Mouse (Mus musculus) CD4-positive helper T cell, adult 2 months (primary cell): ENCODE measurements around the gene Qtrt2.

Source experiments
- DNase-seq: peaks from one replicate; pipeline ENCODE4 v3.0.0-alpha.2; 2012; ENCODE audit warnings: low read depth, missing footprints, low spot score

The Qtrt2 gene

DNA sequence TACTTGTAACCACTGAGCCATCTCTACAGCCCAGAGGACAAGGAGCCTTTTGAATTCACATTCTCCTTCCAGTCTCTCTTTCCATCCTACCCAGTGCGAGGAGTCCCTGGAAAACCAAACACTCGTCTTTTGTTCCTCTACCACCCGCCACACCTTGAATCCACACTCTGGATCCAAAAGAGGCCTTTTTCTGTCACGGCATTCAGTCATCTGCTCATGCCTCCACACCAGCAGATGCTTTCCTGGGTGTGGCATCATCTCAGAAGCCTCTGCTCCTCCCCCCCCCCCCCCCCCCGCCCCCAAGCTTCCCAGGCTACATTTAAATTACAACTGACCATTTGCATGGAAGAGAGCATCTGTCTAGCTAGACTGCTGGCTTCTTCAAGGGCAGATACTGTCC is 110.3 kb downstream of the Qtrt2 start:
- no peak for DNase-seq

DNA sequence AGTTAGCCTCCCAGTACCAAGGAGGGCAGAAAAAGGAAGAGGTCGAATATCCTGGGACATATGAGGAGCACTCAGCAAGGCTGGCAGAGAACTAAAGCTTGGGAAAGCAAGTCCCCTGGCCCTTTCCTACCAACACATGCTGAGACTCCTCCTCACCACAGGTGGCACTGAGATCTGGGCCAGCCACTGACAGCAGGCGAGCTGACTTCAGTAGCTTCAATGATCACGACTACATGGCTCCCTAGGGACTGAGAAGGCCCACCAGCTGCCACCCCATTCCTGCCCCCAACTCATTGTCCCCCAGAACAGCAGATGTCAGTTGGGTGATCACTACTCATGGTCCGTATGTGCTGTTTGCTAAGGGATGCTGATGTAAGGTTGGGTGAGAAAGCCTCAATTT is 112.0 kb downstream of the Qtrt2 start:
- DNase-seq = no peak
